Mouse (Mus musculus): ENCODE measurements around the gene Nebl.

Nebl gene

DNA sequence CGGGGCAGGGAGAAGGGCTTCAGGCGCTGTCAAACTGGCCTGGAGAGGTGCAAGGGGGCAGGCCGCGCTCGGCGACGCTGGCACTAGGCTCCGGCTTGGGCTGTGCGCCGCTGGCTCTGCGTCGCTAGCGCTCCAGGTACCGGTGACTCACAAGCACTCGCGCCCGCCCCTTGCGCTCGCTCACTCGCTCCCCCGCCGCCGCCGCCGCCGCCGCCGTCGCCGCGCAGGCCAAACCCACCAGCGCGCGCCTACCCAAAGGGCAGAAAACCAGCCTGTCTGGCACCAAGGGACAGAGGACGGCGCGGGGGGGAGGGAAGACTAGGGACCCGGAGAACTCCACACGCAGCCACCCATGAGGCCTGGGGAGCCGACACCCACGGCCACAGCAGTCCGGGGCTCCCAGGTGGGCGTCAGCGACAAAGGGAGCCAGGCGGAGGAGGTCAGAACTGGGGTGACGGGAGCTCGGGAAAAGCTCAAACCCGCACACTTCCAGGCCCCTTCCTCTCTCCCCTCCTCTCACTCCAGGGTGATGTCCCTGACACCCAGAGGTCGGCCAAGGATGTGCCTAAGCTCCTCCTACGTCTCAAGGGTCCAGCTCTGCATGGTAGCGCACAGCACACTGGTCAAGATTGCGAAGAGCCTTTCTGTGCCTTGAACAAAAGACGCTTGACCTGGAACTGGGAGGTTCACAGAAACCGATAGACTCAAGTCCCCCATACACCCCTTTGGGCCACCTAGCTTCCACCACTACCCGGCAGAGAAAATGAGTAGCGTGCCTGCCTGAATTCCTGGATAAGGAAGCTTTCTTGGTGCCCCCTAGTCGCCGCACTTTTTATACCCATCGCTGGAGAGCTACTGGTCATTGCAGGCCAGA lies at the start of gene Nebl:
Gene Nebl, minus strand, starts transcription at position 508 of the 874 bp plus-strand sequence.
- no peak for DNase-seq

DNA sequence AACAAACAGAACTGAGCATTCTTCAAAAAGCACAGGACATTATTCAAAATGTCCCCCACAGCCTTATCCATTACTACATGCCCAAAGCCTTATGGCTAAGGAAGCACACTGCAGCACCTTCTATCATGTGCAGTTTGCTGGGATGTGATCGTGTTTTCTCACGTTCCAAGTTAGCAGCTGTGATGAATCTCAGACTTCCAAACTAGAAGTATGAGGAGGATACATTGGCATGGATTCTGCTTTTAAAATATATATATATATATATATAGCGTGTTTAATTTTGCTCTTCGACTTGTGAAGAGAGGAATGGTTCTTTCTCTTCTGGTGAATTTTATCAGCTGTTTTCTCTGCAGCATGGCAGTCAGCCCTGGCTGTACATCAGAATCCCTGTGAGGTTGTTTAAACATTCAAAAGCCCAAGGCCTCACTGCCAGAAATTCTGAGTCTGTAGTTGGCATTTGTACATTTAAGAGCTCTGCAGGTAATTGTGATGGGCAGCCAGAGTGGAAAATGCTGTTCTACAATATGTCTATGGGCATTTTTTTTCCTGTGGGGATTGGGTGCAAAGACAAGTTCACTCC lies 39.1 kb upstream of the Nebl start:
- no peak for DNase-seq

- no peak for DNase-seq
These were observed 38.0 kb upstream of the Nebl start for GRCm38 (mm10) chr2:17769242-17769755.

- DNase-seq = no peak
These were observed 25.0 kb upstream of the Nebl start for GRCm38 (mm10) chr2:17756271-17756670.

GRCm38 (mm10) chr2:17742051-17742763 lies 10.9 kb upstream of the Nebl start:
- DNase-seq = no peak

DNA sequence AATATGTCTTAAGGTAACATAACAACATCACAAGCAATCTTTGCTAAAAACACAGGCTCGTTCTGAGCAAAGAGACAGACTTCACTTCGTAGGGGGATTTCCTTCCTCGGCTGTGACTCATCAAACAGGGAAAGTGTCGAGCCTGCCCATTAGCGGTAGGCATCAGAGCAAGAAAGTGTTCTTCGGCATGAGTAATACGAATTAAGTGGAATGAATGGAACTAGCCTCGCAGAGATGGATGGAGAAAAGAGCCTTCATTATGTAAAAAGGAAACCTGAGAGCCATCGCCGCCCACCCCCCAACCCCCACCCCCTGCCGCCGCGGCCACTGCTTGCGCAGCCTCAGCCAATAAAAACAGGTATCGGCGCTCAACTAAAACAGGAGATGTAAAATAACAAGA lies 10.3 kb upstream of the Nebl start:
- no peak for DNase-seq

DNA sequence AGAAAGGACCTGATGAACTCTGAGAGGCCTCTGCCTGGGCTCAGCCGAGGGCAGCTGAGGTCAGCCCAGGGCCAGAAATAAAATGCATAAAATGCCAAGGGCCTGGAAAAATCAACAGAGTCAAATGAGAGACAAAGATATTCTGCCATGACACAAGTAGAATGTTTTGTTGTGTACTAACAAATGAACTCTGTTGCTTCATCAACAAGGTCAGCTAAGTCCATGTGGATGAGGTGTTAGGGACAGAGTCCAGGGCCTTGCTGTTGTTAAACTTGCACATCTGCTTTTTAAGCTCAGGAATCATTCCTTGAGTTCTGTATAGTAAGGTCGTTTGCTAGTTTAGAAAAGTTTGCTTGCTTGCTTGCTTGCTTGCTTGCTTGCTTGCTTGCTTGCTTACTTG lies 9.2 kb upstream of the Nebl start:
- DNase-seq = no peak

DNA sequence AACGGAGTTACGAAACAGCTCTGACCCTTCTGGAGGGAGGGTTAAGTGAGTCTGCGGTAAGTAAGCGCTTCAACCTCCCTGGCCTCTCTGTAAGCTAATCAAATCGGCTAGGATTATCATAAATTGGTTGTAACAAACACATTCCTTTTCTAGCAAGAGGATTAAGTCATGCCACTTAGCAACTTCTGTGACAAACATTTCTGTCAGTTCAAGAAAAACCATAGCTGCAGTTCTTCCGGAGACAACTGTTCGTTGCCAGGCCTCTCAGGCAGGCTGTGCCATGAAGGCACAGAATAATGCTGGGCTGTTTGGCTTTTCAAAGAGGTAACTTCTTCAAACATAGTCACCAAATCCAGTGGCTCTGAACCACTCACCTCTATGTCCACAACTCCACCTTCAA lies 946 bp upstream of the Nebl start:
- no peak for DNase-seq

GRCm38 (mm10) chr2:17731831-17732200 lies 552 bp upstream of the Nebl start:
- DNase-seq = no peak

- DNase-seq = no peak
These were observed 662 bp downstream of the Nebl start for GRCm38 (mm10) chr2:17730648-17730956.

- no peak for DNase-seq
These were observed 1.3 kb downstream of the Nebl start for GRCm38 (mm10) chr2:17729770-17730647.

GRCm38 (mm10) chr2:17724405-17724804 lies 6.9 kb downstream of the Nebl start:
- DNase-seq = no peak

- no peak for DNase-seq
These were observed 7.8 kb downstream of the Nebl start for GRCm38 (mm10) chr2:17723268-17724019.

GRCm38 (mm10) chr2:17721177-17721715 lies 10.0 kb downstream of the Nebl start:
- DNase-seq = no peak

- DNase-seq = no peak
These were observed 13.0 kb downstream of the Nebl start for GRCm38 (mm10) chr2:17718281-17718680.

- no peak for DNase-seq
These were observed 14.1 kb downstream of the Nebl start for GRCm38 (mm10) chr2:17717200-17717599.

DNA sequence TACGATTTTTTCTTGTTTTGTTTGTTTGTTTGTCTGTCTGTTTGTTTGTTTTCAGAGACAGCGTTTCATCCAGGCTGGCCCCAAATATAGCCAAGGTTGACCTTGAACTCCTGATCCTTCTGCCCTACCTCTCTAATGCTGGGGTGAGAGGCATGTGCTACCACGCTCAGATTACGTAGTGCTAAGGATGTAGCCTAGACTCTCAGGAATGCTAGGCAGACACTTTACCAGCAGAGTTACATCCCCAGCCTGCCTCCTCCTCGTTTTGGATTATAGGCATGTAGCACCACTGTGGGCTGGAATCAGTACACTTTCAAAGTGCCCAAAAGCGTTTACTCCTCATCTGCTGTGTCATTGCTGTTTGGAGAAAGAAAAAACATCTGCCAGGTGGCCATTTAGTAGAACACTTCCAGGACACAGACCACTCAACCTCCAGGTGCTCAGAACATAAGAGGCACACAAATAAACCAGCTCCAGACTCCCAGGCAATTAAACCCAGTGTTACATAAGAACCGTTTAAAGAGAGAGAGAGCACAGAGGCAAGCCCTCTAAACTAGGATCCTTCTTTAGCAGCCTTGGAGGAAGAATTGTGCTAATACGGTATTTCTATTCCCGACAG lies 16.0 kb downstream of the Nebl start:
- no peak for DNase-seq

DNA sequence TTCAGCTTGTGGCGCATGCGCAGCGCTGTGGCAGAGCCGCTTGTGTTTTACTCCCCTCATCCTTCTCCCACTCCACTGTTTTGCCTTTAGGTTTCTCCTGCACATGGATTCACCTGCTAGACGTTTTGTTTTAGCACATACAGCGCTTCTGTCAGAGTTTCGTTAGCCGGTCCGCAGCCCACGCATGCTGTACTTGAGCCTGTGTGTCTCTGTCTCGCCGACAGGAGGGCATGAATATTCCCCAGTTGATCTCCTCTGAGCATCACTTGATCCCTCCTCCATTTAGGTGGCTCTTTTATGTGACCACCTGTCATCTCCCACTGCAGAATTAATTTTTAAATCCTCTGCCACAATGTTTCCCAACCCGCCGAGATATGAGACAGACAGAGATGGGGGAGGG lies 16.6 kb downstream of the Nebl start:
- no peak for DNase-seq

DNA sequence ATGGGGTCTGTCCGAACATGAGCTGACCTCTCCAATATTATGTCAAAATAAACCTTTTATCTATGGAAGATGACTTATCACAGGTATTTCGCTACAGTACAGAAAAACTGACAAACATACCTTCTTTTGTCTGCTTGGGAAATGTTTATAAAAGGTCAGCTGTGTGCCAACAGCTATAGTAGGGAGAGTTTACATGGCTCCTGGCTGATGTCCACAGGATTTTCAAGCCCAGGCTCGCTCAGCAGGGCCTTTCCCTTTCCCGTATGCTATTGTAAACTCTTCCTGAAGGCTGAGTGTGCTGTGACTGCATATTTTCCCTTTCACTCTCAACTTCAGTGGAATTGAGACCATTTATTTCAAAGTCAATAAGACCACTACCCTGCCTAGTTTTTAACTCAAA lies 17.1 kb downstream of the Nebl start:
- DNase-seq = no peak

- DNase-seq = no peak
These were observed 20.0 kb downstream of the Nebl start for GRCm38 (mm10) chr2:17711216-17711615.

DNA sequence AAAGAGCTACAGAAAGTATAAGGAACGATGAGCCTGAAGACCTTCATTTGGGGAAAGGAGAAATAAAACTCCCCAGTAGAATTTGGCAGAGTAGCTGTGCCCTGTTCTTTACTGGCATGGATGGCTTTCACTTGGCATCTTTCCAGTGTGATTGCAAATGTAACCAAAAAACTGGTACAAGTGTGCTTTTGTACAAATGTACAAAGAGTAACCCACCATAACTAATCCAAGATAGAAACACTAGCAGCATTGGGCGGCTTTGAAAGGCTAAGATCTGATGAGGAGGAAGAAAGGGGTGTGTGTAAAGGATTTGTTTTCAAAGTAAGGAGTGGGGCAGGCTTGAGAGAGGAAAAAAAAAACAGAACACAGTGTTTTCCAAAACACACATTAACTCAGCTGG lies 21.2 kb downstream of the Nebl start:
- no peak for DNase-seq

All from B cell, adult 2 months (primary cell).